Mouse (Mus musculus) monocyte, adult 5-6 weeks (primary cell): Measurements from ENCODE around the gene Myd88. TPM values are rescaled to one million over a fixed set of nuclear protein-coding genes. Genes with fewer than 3 reads are reported as not detected.

Source experiments
- ATAC-seq: fragments of 153-309, 156-312 bp; replicated peaks from 2 replicates; pipeline ENCODE4 v1.8.0; 2017; ENCODE audit warnings: mild to moderate bottlenecking; ENCODE audit not compliant: low TSS enrichment, insufficient number of reproducible peaks, severe bottlenecking, poor library complexity, low FRiP score
- total RNA-seq: library from RNA; stranded (forward); fragments of 200-1000, 200-491, 200-594 nt; gene quantifications from 3 replicates; pipeline ENCODE4 v1.2.3, GENCODE M21; 2017

Gene Myd88
- total RNA-seq, 1 experiment from 2014 or later: 75.9 TPM

- ATAC-seq: no peak
Measured at GRCm38 (mm10) chr9:119320446-119320845, 20.8 kb downstream of the Myd88 start.

- no peak for ATAC-seq
Measured at GRCm38 (mm10) chr9:119318891-119319290, 22.3 kb downstream of the Myd88 start.

- ATAC-seq: no peak
Measured at GRCm38 (mm10) chr9:119313096-119313495, 28.1 kb downstream of the Myd88 start.

GRCm38 (mm10) chr9:119309067-119309466 is 32.1 kb downstream of the Myd88 start:
- no peak for ATAC-seq

- no peak for ATAC-seq
Measured at GRCm38 (mm10) chr9:119305863-119306262, 35.3 kb downstream of the Myd88 start.

GRCm38 (mm10) chr9:119298563-119298962 is 42.6 kb downstream of the Myd88 start:
- ATAC-seq: no peak

- ATAC-seq: no peak
Measured at GRCm38 (mm10) chr9:119297696-119298095, 43.5 kb downstream of the Myd88 start.

- no peak for ATAC-seq
Measured at GRCm38 (mm10) chr9:119290791-119291190, 50.4 kb downstream of the Myd88 start.

Other genes with a start within 250 kb of the Myd88 start
- 0.10 TPM in 1 of 3 replicates, not detected in the others for gene Plcd1, start 247.9 kb downstream of the Myd88 start, total RNA-seq
- not detected in 3 replicates for gene Dlec1, start 238.9 kb downstream of the Myd88 start, total RNA-seq
- gene Acaa1b, start 184.3 kb downstream of the Myd88 start, total RNA-seq: not detected in 3 replicates
- not detected in 3 replicates for gene Gm47289, start 182.2 kb downstream of the Myd88 start, total RNA-seq
- not detected in 3 replicates for gene Slc22a13, start 132.3 kb downstream of the Myd88 start, total RNA-seq
- 42.8 to 50.1 TPM (median 45.9 TPM) in 3 replicates for gene Oxsr1, start 19.0 kb downstream of the Myd88 start, total RNA-seq
- 31.0 to 54.9 TPM (median 52.6 TPM) in 3 replicates for gene Acaa1a, start 1.7 kb downstream of the Myd88 start, total RNA-seq
- gene Xylb, start 16.0 kb upstream of the Myd88 start, total RNA-seq: 0.39 TPM in 1 of 3 replicates, not detected in the others
- gene Slc22a14, start 24.1 kb upstream of the Myd88 start, total RNA-seq: 0.21 to 0.48 TPM in 2 of 3 replicates, not detected in the other
- gene Acvr2b, start 60.7 kb upstream of the Myd88 start, total RNA-seq: 0.49 to 1.9 TPM in 2 of 3 replicates, not detected in the other
- 0.48 to 4.9 TPM (median 4.6 TPM) in 3 replicates for gene Exog, start 103.5 kb upstream of the Myd88 start, total RNA-seq
- gene Scn5a, start 237.6 kb upstream of the Myd88 start, total RNA-seq: not detected in 3 replicates